Mouse (Mus musculus): Measurements from ENCODE around the gene Fbxw11. TPM values are rescaled to one million over a fixed set of nuclear protein-coding genes. Genes with fewer than 3 reads are reported as not detected.

Fbxw11 gene
- polyA plus RNA-seq (2015; fragmentation: Nextera tagmentation; extraction: Ambion mirVana), result 42.5 and 59.5 TPM in 2 replicates

DNA sequence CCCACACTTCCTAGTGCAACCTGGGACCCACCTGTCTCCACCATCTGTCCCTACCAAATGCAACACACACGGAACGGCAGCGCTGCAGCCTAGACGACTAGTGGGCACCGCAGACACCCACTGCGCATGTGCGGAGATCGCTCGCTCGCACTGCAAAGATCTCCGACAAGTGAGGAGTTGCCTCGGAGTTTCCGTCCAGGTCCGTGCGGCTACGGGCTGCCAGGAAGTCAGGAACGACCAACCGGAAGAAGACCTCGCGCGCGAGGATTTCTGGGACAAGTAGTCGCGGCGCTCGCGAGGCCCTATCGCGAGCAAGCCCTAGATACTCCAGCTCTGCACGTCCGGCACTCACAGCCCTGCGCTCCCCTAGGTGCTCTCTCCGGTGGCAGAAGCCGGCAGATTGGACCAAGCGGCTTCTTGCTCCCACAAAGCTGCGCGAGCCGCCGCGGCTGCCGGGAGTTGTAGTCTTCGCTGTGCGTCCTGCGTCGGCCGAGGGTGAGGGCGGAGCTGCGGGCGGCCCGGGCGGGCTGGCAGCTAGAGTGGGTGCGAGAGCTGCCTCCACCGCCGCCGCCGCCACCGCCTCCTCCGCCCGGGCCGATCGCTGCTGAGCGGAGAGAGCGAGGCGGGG is at the start of gene Fbxw11:
Gene Fbxw11, plus strand, starts transcription at position 476 of the 628 bp plus-strand sequence.

Other genes with a start within 250 kb of the Fbxw11 start
- gene Ubtd2, start 187.4 kb upstream of the Fbxw11 start, polyA plus RNA-seq (2015; fragmentation: Nextera tagmentation; extraction: Ambion mirVana), result 20.8 and 26.3 TPM in 2 replicates
- gene Efcab9, start 110.6 kb upstream of the Fbxw11 start, polyA plus RNA-seq (2015; fragmentation: Nextera tagmentation; extraction: Ambion mirVana), result 0.47 TPM in 1 of 2 replicates, not detected in the other
- gene Stk10, start 109.4 kb upstream of the Fbxw11 start, polyA plus RNA-seq (2015; fragmentation: Nextera tagmentation; extraction: Ambion mirVana), result 2.1 and 2.4 TPM in 2 replicates
- gene Smim23, start 181.9 kb downstream of the Fbxw11 start, polyA plus RNA-seq (2015; fragmentation: Nextera tagmentation; extraction: Ambion mirVana), result not detected in 2 replicates